Mouse (Mus musculus) cerebellum, postnatal 14 days (tissue): Measurements from ENCODE around the gene 6720489N17Rik.
"Not testable (repeated sequence)": the region's sequence is repeated elsewhere in the genome, so short reads cannot be mapped to it uniquely, and the experiment has no call there.

ENCODE experiments used
- DNase-seq, 2 experiments: peaks; one replicate each; pipeline ENCODE4 v3.0.0; 2021; ENCODE audit warnings: mixed read lengths in 2 of 2

The 6720489N17Rik gene

DNA sequence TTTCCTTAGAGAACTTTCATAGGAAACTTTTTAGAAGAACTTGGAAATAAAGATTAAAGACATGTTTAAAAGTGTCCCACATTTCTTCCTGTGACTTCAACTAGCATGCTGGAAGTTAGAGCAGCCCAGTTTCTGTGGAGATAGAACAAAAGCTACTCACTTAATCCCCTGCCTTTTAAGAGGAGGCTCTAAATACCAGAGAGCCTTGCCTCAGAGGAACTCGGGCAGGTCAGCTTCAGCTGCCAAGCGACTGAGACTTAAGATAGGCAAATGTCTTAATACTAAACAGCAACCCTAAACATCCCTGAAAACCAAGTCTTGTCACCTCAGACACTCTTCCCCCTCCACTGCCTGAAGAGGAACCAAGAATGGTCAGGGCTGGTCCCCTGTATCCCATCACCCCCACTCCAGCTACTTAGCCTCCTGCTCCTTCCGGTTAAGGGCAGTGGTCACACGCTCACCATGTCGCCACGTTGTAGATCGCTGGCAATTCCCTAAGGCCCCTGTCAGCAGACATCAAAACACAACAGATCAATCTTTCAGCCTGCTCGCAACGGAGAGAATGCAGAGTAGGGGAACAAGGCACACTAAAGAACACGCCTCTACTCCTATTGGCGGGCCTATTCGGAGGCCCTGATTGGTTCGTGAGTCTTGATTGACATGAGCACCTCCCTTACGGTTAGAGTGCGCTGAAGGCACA, at the start of gene 6720489N17Rik:
Gene 6720489N17Rik, minus strand, starts transcription at position 606 of the 700 bp plus-strand sequence.
- peak; percentile 74 to 79 for DNase-seq

- DNase-seq, result no peak
Measured at GRCm38 (mm10) chr13:62653369-62653743, 29.4 kb upstream of the 6720489N17Rik start.

GRCm38 (mm10) chr13:62652681-62653368, 28.8 kb upstream of the 6720489N17Rik start:
- peak; percentile 64 to 77 for DNase-seq

GRCm38 (mm10) chr13:62627071-62627470, 3.1 kb upstream of the 6720489N17Rik start:
- DNase-seq, result peak; percentile 52 to 68

DNA sequence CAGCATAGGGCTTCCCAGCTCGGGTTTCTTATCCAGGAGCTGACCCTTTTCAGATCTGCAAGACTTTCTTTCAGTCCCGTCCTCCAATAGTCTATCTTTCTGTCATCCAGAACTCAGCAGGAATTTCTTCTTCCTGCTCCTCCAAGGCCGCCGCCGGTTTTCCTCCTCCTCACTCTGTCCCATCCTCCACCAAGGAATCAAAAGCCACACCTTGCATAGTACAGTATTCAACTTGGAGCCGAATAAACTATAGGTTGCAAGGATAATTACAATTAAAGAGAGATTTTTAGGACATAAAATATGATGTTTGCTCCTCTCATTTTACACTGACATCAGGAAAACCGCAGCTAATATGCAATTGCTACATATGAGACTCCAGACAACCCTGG, 289 bp upstream of the 6720489N17Rik start:
- DNase-seq, result not testable (repeated sequence)

DNA sequence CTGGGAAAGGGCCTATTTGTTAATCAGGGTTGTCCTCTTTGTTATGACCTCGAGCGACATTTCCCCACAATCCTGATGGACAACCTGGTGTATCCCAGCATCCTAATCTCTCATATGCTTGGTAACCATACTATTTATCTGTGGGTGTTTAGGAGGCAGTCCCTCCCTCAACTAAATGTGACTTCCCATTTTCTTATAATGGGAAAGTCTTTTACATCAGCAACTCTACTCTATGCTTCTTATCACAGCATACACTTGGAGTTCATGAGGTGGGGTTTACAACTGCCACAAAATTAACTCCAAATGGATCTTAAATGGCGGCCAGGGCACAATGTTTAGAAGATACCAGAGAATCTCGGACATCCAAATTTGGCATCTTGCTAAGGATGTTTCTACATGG, 6.5 kb downstream of the 6720489N17Rik start:
- DNase-seq, result not testable (repeated sequence)

DNA sequence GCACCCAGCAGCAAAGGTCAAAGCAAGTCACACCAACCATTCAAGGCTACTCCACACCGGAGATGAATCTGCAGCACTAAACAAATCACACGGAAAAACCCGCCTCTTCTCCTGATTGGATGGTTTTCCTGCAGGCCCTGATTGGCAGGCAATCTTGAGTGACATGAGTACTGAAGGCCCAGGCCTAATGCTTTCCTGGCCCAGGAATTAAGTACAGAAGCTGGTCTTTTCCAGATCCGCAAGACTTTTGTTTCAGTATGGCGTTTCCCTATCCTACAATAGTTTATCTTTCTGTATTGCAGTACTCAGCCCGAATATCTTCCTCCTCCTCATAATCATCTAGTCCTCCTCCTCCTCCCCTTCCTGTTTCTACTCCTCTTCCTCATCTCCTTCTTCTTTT, 52.9 kb downstream of the 6720489N17Rik start, which contains the start of gene Zfp934:
Gene Zfp934, minus strand, starts transcription at position 101 of the 400 bp plus-strand sequence.
- not testable (repeated sequence) for DNase-seq

- peak; percentile 10 to 29 for DNase-seq
Measured at GRCm38 (mm10) chr13:62561696-62562095, 62.3 kb downstream of the 6720489N17Rik start.

DNA sequence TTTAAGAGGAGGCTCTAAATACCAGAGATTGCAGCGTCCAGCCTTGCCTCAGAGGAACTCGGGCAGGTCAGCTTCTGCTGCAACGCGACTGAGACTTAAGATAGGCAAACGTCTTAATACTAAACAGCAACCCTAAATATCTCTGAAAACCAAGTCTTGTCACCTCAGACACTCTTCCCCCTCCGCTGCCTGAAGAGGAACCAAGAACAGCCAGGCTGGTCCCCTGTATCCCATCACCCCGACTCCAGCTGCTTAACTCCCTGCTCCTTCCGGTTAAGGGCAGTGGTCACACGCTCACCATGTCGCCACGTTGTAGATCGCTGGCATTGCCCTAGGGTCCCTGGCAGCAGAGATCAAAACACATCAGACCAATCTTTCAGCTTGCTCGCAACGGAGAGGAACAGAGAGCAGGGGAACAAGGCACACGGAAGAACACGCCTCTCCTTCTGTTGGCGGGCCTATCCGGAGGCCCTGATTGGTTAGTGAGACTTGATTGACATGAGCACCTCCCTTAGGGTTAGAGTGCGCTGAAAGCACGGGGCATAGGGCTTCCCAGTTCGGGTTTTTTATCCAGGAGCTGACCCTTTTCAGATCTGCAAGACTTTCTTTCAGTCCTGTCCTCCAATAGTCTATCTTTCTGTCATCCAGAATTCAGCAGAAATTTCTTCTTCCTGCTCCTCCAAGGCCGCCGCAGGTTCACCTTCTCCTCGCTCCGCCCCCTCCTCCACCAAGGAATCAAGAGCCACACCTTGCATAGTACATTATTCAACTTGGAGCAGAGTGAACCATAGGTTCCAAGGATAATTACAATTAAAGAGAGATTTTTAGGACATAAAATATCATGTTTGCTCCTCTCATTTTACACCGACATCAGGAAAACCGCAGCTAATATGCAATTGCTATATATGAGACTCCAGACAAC, 65.5 kb downstream of the 6720489N17Rik start, which contains the start of gene Zfp935:
Gene Zfp935, minus strand, starts transcription at position 323 of the 922 bp plus-strand sequence.
- peak; percentile 54 to 68 for DNase-seq
